Mouse (Mus musculus) forebrain, embryonic 13.5 days (tissue): ENCODE data around the gene 9930104L06Rik. TPM values are rescaled to one million over a fixed set of nuclear protein-coding genes. Genes with fewer than 3 reads are reported as not detected.
"Not testable (repeated sequence)": the region's sequence is repeated elsewhere in the genome, so short reads cannot be mapped to it uniquely, and the experiment has no call there.

Source experiments
- ATAC-seq: fragments of 200-750 bp; cut with Nextera tagmentation; 2 replicates; pipeline ENCODE4 v1.8.0; 2017
- H3K27ac ChIP-seq: fragments of 300-500 bp; sonication (generic); 2 replicates; pipeline ENCODE4 v1.5.1; 2015; ENCODE audit warnings: inconsistent platforms, mild to moderate bottlenecking, moderate library complexity
- H3K27me3 ChIP-seq: fragments of 300-500 bp; sonication (generic); 2 replicates; pipeline ENCODE4 v1.6.1; 2015; ENCODE audit warnings: mild to moderate bottlenecking, inconsistent platforms
- H3K36me3 ChIP-seq: fragments of 300-500 bp; sonication (generic); 2 replicates; pipeline ENCODE4 v1.6.1; 2015; ENCODE audit warnings: mild to moderate bottlenecking, inconsistent platforms; ENCODE audit not compliant: poor library complexity, severe bottlenecking
- H3K4me1 ChIP-seq: fragments of 300-500 bp; sonication (generic); 2 replicates; pipeline ENCODE4 v1.6.1; 2015; ENCODE audit warnings: inconsistent platforms
- H3K4me2 ChIP-seq: fragments of 300-500 bp; sonication (generic); 2 replicates; pipeline ENCODE4 v1.6.1; 2015; ENCODE audit warnings: inconsistent platforms, mild to moderate bottlenecking, moderate library complexity
- H3K4me3 ChIP-seq: fragments of 300-500 bp; sonication (generic); 2 replicates; pipeline ENCODE4 v1.5.1; 2015; ENCODE audit warnings: mild to moderate bottlenecking, inconsistent platforms
- H3K9ac ChIP-seq: fragments of 300-500 bp; sonication (generic); 2 replicates; pipeline ENCODE4 v1.6.1; 2015; ENCODE audit warnings: mild to moderate bottlenecking, inconsistent platforms
- H3K9me3 ChIP-seq: fragments of 300-500 bp; sonication (generic); replicated peaks from 2 replicates; pipeline ENCODE4 v1.6.1; 2016; ENCODE audit warnings: inconsistent platforms
- WGBS: fragments of 180-500 bp; shearing (Covaris S2); methylation state at CpG from one replicate; pipeline ENCODE4 v1.1.7; 2015; 5-methylcytosine and 5-hydroxymethylcytosine counted together
- polyA plus RNA-seq: library from polyadenylated mRNA; unstranded; fragments of >200 nt; fragmentation: Nextera tagmentation; extraction: Ambion mirVana; gene quantifications from 2 replicates; pipeline ENCODE4 v1.2.1, GENCODE M21; 2015

9930104L06Rik gene
- polyA plus RNA-seq, 1 experiment from 2014 or later = 13.9 TPM

- WGBS = 96% methylated on average over 4 of the region's 4 CpGs
- H3K9ac ChIP-seq, H3K4me3 ChIP-seq, H3K27me3 ChIP-seq, H3K27ac ChIP-seq, ATAC-seq, H3K9me3 ChIP-seq: not testable (repeated sequence)
- peaks cover 41% of the 10 kb centered on the region for H3K36me3 ChIP-seq
- peaks cover 27% of the 10 kb centered on the region for H3K4me1 ChIP-seq
- H3K4me2 ChIP-seq = peak within 1 kb of the TSS; percentile 85; the same call in 1 of the 2 replicates
These were observed 2.4 kb downstream of the 9930104L06Rik start, which contains the start of gene Cdca8 for GRCm38 (mm10) chr4:124939211-124939610. Gene Cdca8, minus strand, starts transcription at chr4:124939311.

- H3K27ac ChIP-seq = no peak overlapping the region
- peaks cover 41% of the 10 kb centered on the region for H3K36me3 ChIP-seq
- H3K4me2 ChIP-seq = no peak overlapping the region
- H3K4me3 ChIP-seq = no peak overlapping the region
- no peak for ATAC-seq
- 12% methylated on average over 4 of the region's 4 CpGs for WGBS
- H3K9me3 ChIP-seq = no peaks in the 10 kb centered on the region
- H3K4me1 ChIP-seq = peaks cover 5% of the 10 kb centered on the region; the same call in 1 of the 2 replicates
- no peak overlapping the region for H3K9ac ChIP-seq
- H3K27me3 ChIP-seq = no peaks in the 10 kb centered on the region
These were observed 6.2 kb downstream of the 9930104L06Rik start for GRCm38 (mm10) chr4:124943022-124943421.

GRCm38 (mm10) chr4:124943781-124944180, 6.9 kb downstream of the 9930104L06Rik start:
- WGBS = 85% methylated on average over 5 of the region's 5 CpGs
- Histone ChIP-seq H3K27me3 (no peaks in the 10 kb centered on the region), H3K27ac (no peak overlapping the region), H3K36me3 (peaks cover 36% of the 10 kb centered on the region), H3K4me2 (no peak overlapping the region), H3K4me3 (no peak overlapping the region), H3K9me3 (no peaks in the 10 kb centered on the region), H3K4me1 (no peaks in the 10 kb centered on the region), H3K9ac (no peak overlapping the region)
- no peak for ATAC-seq

- no peak overlapping the region for H3K9ac ChIP-seq
- H3K9me3 ChIP-seq = no peaks in the 10 kb centered on the region
- no peaks in the 10 kb centered on the region for H3K27me3 ChIP-seq
- WGBS = 65% methylated on average over 2 of the region's 2 CpGs
- no peak overlapping the region for H3K4me3 ChIP-seq
- H3K4me1 ChIP-seq = no peaks in the 10 kb centered on the region
- no peak overlapping the region for H3K27ac ChIP-seq
- no peak for ATAC-seq
- peaks cover 27% of the 10 kb centered on the region for H3K36me3 ChIP-seq
- no peak overlapping the region for H3K4me2 ChIP-seq
These were observed 8.1 kb downstream of the 9930104L06Rik start for GRCm38 (mm10) chr4:124944961-124945360.

- WGBS = 75% methylated on average over 3 of the region's 3 CpGs
- H3K27ac ChIP-seq = no peak overlapping the region
- H3K4me3 ChIP-seq = no peak overlapping the region
- no peaks in the 10 kb centered on the region for H3K4me1 ChIP-seq
- no peak overlapping the region for H3K9ac ChIP-seq
- H3K27me3 ChIP-seq = no peaks in the 10 kb centered on the region
- no peak overlapping the region for H3K4me2 ChIP-seq
- H3K36me3 ChIP-seq = no peaks in the 10 kb centered on the region
- no peaks in the 10 kb centered on the region for H3K9me3 ChIP-seq
- no peak for ATAC-seq
These were observed 12.6 kb downstream of the 9930104L06Rik start for GRCm38 (mm10) chr4:124949488-124949887.

GRCm38 (mm10) chr4:124950181-124951035, 13.6 kb downstream of the 9930104L06Rik start:
- no peaks in the 10 kb centered on the region for H3K36me3 ChIP-seq
- H3K9ac ChIP-seq = no peak overlapping the region
- H3K27me3 ChIP-seq = no peaks in the 10 kb centered on the region
- H3K4me1 ChIP-seq = no peaks in the 10 kb centered on the region
- no peaks in the 10 kb centered on the region for H3K9me3 ChIP-seq
- ATAC-seq = no peak
- WGBS = 87% methylated on average over 21 of the region's 21 CpGs
- H3K4me2 ChIP-seq = no peak overlapping the region
- no peak overlapping the region; the same call in 1 of the 2 replicates for H3K27ac ChIP-seq
- no peak overlapping the region for H3K4me3 ChIP-seq

GRCm38 (mm10) chr4:124951036-124951433, 14.2 kb downstream of the 9930104L06Rik start:
- no peaks in the 10 kb centered on the region for H3K36me3 ChIP-seq
- no peak overlapping the region for H3K9ac ChIP-seq
- H3K27ac ChIP-seq = no peak overlapping the region
- 54% methylated on average over 10 of the region's 10 CpGs for WGBS
- no peaks in the 10 kb centered on the region for H3K27me3 ChIP-seq
- no peak for ATAC-seq
- no peak overlapping the region for H3K4me3 ChIP-seq
- H3K4me1 ChIP-seq = no peaks in the 10 kb centered on the region
- H3K4me2 ChIP-seq = no peak overlapping the region
- no peaks in the 10 kb centered on the region for H3K9me3 ChIP-seq

- no peaks in the 10 kb centered on the region for H3K4me1 ChIP-seq
- H3K27ac ChIP-seq = no peak overlapping the region
- H3K9ac ChIP-seq = no peak overlapping the region
- no peak overlapping the region for H3K4me3 ChIP-seq
- H3K27me3 ChIP-seq = no peaks in the 10 kb centered on the region
- no peak for ATAC-seq
- H3K9me3 ChIP-seq = no peaks in the 10 kb centered on the region
- H3K4me2 ChIP-seq = no peak overlapping the region
- 76% methylated on average over 4 of the region's 4 CpGs for WGBS
- H3K36me3 ChIP-seq = no peaks in the 10 kb centered on the region
These were observed 16.7 kb downstream of the 9930104L06Rik start for GRCm38 (mm10) chr4:124953546-124953945.

- no peak for ATAC-seq
- WGBS = 80% methylated on average over 2 of the region's 2 CpGs
- H3K9ac ChIP-seq = no peak overlapping the region
These were observed 20.4 kb downstream of the 9930104L06Rik start for GRCm38 (mm10) chr4:124957284-124957683.

GRCm38 (mm10) chr4:124959062-124959461, 22.2 kb downstream of the 9930104L06Rik start:
- Histone ChIP-seq H3K36me3 (no peaks in the 10 kb centered on the region), H3K27ac (no peak overlapping the region), H3K9me3 (no peaks in the 10 kb centered on the region), H3K4me2 (no peak overlapping the region), H3K4me1 (no peaks in the 10 kb centered on the region), H3K27me3 (no peaks in the 10 kb centered on the region), H3K4me3 (no peak overlapping the region), H3K9ac (no peak overlapping the region)
- no peak for ATAC-seq
- 71% methylated on average over 11 of the region's 11 CpGs for WGBS

More at GRCm38 (mm10) chr4:124957284-124957683, 20.4 kb downstream of the 9930104L06Rik start:
- no peaks in the 10 kb centered on the region for H3K4me1 ChIP-seq
- no peak overlapping the region for H3K4me3 ChIP-seq
- no peaks in the 10 kb centered on the region for H3K9me3 ChIP-seq
- no peaks in the 10 kb centered on the region for H3K36me3 ChIP-seq
- no peak overlapping the region for H3K4me2 ChIP-seq
- H3K27ac ChIP-seq = no peak overlapping the region
- no peaks in the 10 kb centered on the region for H3K27me3 ChIP-seq

GRCm38 (mm10) chr4:124960940-124961339, 24.1 kb downstream of the 9930104L06Rik start:
- no peak overlapping the region for H3K9ac ChIP-seq
- H3K27ac ChIP-seq = no peak overlapping the region
- no peak for ATAC-seq
- no peak overlapping the region for H3K4me3 ChIP-seq
- no peaks in the 10 kb centered on the region for H3K36me3 ChIP-seq
- peaks cover 6% of the 10 kb centered on the region for H3K4me1 ChIP-seq
- H3K9me3 ChIP-seq = no peaks in the 10 kb centered on the region
- H3K4me2 ChIP-seq = no peak overlapping the region
- 88% methylated on average over 11 of the region's 11 CpGs for WGBS
- no peaks in the 10 kb centered on the region for H3K27me3 ChIP-seq

- ATAC-seq = no peak
- WGBS = 64% methylated on average over 11 of the region's 11 CpGs
- H3K9ac ChIP-seq = no peak overlapping the region
These were observed 25.7 kb downstream of the 9930104L06Rik start for GRCm38 (mm10) chr4:124962576-124962975.

More at GRCm38 (mm10) chr4:124962576-124962975, 25.7 kb downstream of the 9930104L06Rik start:
- Histone ChIP-seq H3K27me3 (no peaks in the 10 kb centered on the region), H3K27ac (no peak overlapping the region), H3K36me3 (no peaks in the 10 kb centered on the region), H3K4me3 (no peak overlapping the region), H3K4me2 (no peak overlapping the region), H3K4me1 (peaks cover 6% of the 10 kb centered on the region), H3K9me3 (no peaks in the 10 kb centered on the region)
